Mouse (Mus musculus) layer of hippocampus, adult 9-11 months (tissue): ENCODE data around the gene Gse1.

Experiments used
- DNase-seq: peaks from one replicate; pipeline ENCODE4 v3.0.0; 2022

Gse1 gene

DNA sequence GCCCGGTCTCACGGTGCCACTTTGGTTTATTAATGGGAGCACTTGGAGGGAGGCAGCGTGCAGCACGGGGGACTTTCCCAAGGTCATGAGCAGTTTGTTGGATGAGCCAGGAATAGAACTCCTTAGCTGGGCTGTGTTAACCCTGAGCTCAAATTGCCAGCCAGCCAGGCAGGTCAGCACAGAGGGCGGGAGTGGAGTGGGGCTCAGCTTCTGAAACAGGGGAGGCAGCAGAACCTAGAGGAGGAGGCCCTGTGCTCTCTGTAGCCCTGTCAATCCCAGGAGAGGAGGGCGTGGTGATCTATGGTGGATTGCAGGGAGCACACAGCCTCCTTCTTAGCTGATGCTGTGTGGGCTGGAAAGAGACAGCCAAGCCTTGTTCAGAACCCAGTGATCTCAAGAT is 297.6 kb downstream of the Gse1 start:
- no peak for DNase-seq

DNA sequence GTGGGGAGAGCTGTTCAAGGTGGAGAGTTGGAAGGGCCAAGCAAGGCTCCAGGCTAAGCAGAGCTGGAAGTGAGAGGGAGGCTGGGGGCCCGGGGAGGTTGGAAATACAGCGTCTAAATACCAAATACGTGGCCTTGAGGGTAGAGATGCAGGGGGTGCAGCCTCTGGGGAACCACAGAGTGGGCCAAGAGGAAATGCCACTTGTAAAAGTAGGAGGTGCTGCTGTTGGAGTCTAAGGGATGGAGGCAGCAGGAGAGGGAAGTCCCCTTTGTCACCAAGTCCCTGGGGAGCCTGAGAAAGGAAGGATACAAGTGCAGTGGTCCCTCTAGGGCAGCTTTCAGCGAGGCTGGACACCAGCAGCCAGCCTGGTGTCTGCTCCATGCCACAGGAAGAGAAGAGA is 298.3 kb downstream of the Gse1 start:
- no peak for DNase-seq

DNA sequence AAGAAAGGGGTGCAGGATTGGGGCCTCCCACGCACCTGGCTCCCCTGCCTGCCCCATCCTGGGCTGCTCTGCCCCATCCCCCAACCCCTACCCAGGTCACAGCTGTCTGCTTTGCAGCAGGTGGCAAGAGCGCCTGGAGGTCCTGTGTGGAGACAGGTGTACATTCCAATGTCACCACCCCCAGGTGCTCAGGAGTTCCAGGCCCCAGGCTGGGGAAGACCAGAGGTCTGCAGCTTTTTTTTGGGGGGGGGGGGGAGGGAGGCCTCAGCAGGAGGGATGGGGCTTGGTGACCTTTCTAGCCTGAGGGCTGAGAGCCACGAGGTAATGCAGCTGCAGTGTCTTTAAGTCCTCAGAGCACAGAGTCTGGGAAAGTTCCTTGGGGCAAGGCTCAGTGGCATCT is 300.1 kb downstream of the Gse1 start:
- DNase-seq = no peak

DNA sequence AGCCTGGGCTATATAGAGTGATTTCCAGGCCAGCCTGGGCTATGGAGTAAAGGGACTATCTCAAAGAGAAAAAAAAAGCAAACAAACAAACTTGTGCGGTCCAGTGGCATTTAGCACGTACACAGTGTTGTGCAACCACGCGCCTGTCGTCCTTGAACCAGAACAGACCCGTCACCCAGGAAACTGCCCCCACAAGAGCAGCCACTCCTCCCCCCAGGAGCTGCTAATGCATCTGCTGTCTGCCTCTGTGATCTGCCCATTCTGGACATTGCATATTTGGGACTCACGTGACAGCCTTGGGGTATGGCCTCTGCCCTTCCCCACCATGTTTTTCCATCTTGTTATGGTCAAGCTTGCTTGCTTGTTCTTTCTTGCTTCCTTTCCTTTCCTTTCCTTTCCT is 301.0 kb downstream of the Gse1 start:
- no peak for DNase-seq

DNA sequence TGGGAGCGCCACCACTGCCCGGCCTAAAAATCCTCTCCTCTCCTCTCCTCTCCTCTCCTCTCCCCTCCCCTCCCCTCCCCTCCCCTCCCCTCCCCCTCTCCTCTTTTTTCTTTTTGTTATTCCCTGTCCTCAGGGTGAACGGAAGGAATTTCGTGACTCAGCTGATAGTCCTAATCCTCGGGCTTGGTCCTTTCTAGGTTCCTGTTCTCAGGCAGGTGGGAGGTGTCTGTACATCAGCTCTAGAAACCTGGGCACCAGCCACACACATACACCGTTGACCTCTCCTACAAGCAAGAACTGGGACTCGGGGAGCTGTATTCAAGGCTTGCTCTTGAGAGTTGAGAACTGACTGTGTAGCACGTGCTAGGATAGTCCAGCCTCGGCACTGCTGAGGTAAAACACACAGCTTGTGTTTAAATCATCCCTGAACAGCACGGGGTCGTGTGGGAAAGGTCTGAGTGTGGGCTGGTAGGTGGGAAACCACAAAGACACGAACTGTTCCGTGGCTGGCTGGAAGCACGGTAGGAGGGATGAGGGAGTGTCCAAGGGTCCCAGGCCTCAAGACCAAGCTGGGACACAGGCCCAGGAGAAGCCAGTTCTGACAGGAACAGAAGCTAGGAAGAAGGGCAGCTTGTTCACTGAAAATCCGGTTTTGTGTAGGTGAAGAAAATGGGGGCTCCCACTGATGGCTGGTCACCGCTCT is 302.8 kb downstream of the Gse1 start:
- DNase-seq = no peak

DNA sequence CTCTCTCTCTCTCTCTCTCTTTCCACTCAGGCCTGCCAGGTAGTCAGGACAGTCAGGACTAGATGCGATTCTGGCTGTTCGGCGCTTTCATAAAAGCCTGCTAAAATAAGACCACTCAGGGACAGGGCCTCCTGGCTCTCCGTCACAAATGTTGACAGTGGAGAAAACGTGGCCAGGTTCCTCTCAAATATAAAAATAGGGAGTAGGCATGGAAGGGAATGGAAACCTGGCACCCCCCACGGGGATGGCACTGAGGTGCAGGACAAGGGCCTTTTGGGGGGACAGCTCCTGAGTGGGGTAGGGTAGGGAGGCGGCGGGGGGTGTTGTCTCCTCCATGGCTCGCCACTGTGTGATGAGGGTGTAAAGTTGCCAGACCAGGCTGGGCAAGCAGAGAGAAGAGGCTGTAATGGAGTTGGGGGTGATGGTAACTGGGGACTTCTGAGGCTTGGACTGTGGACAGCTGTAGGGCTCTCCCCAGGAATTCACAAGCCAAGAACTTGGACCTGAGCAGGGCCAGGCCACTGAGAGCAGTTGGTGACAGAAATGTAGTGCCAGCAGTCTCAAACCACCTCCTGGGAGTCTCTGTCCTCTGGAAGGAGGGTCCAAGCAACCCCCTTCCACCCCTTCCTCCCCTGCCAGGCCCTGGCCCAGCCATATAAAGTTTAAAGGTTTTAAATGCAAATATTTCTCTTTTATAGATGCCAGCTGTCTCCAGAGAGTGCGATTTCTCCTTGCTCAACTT is 303.7 kb downstream of the Gse1 start:
- DNase-seq = no peak

DNA sequence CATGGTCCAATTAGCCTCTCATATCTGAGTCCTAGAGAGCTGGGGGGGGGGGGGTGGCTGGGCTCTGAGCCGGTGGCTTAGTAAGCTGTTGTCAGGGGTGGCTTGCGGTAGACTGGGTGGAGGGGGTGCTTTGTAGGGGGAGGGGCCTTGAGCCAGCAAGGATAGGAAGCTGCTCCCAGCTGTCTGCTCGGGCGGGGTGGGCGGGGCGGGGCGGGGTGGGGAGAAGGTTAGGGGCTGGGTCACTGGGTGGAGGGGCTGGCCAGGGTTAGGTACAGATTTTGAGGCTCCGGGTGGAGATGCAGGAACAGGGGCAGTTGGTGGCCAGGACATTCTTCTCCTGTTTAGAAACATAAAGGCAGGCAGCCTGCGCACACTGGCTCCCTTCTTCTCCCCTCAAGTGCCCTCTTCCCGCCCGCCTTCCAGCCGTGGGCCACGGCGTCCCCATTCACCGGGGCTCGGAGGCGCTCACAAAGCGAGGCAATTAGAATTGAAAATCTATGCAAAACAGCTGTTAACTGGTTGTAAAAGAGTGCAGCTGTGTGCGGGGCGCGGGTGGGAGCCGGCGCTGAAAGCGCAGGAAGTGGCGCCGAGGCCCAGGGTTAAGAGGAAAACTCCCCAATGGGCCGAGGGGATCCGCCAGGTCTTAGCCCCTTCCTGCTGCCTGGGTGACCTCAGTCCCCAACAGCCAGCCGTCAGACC is 304.4 kb downstream of the Gse1 start:
- DNase-seq = no peak

DNA sequence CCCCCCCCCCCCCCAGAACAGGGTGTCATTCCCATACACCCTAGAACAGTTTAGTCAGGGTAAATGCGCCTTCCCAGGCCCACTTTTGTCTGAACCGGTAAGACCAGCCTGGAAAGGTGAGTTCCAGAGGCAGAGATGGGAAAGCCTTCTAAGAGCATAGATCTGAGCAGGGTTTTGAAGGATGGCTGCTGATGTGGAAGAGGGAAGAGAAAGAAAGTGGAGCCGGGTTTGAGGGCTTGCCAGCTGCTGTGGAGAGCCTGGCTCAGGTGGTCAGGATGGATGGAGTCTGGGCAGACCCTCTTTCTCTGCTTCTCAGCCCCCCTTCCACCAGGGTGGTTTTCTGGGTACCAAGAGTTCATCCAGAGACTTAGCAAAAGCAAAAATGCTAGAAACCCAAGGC is 305.1 kb downstream of the Gse1 start:
- DNase-seq = no peak

DNA sequence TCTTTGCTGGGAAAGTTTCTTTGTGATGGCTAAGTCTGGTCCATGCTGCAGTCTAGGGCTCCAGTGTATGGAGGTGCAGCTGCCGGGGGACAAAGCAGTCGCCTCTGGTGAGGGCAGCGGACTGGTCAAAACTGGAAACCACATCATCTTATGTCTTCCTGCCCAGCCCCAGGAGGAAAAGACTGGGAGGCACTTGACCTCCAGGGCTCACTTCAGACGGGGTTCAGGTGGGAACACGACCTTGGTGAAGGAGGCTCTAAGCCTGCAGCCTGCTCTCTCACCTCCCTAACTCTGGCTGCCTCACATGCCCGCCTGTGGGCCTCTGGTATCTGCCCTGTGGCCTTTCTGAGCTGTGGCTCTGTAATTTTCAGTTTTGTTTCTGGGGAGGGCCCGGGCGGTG is 305.8 kb downstream of the Gse1 start:
- no peak for DNase-seq

DNA sequence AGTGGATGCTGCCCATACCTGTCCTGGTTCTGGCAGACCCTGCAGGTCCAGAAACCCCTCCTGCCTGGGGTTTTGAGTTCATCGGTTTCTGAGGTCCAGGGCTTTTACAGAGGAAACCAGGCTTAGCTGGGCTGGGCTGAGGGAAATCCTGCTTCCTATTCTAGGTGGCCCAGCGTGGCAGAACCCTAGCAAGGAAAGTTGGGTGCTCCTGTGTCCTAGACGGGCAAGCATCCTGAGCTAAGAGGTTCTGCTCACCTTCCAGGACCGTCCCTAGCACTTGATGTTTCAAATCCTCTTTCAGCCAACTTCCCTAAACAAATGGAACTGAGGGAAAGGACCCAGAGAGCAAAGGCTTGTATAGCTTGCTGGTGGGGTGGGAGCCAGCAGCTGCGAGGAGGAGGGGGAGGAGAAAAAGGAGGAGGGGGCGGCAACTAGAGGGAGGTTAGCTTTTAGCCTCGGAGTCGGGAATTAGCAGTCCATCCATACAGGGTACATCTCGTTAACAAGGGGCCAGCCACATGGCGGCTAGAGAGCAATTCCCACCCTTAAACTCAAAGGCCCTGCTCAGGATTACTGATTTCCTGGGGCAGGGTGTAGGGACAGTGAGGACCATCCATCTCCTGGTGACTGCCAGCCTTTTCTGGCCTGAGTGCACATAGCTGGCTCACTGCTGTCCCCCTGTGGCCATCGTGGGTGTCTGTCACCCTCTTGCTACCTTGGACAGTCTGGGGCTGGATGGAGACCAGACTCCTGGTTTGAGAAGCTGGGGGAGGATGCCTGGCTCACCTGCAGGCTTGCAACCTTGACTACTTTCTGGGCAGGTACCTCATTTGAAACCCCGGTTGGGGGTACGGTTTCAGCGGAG is 306.5 kb downstream of the Gse1 start:
- peak; percentile 87 for DNase-seq

DNA sequence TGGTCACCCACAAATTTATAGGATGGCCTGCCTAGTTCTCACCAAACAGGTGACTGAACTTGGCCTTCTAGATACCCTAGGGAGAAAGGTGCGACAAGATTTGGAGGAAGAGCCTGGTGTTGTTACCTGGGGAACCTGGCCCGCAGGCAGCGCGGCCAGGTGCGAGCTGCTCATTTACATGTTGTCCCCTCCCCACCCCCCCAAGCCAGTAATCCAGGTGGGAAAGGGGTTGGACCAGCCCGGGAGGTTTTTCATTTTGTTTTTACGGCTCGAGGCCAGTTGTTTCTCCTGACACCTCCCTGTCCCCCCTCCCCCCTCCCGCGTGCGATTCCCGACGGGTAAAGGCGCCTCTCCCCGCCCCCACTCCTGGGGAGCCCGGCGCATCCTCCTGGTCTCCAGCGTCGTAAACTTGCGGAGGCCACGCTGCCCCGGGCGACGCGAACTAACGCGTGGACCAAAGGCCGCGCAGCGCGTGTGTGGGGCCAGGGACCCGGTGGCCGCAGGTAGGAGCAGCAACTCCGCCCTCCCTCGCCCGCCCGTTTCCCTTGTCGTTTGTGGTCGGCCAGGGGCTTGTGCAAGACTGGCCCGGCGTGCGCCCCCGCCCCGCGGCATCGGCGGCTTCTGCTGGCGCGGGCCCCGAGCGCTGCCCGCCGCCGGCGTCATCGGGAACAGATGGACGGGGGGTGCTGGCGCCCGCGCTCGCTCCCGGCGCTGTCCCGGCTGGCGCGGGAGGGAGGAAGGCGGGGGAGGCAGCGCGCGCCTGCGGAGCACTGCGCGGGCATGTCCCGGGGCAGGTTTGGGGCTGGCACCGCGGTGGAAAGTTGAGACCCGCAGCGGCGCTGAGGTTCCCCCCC is 307.4 kb downstream of the Gse1 start:
- peak; percentile 85 for DNase-seq

DNA sequence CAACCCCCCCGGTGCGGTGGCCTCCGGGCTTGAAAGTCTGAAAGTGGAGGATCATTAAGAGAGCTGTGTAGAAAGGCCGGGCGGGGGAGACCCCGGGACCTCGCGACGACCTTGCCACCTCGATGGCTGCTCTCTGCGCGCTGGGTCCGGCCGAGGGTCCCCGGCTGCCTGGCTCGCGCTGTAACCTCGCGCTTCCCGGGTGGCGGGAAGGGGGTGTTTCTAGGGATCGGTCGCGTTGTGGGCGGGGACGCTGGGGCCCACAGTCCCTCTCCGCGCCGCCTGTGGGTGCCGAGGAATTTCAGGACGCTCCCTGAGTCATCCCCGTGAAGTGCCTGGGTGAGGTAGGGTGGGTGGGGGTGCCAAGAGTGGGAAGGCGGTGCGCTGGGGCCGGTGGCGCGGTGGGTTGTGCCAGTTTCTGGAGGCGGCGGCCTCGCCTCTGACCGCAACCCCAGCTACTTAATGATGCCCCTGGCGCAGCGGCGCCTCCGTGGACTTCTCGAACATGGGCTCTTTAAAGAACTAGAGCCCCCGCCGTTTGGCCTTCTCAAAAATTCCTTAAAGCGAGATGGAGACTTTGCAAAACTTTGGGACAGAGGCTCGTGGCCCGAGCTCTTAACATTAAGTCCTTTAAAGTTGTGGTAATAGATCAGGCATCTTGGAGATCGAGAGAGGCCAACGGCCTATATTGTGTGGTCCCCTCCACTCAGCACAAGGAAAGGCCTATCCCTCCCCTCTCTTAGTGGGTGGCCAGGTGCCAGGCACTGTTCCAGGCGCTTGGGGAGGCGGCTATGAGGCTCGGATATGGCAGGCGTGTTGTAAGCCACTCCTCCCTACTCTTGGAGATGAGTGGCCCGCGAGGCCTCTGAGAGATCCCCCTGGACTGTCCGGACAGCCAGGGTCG is 308.3 kb downstream of the Gse1 start:
- DNase-seq = peak; percentile 79

DNA sequence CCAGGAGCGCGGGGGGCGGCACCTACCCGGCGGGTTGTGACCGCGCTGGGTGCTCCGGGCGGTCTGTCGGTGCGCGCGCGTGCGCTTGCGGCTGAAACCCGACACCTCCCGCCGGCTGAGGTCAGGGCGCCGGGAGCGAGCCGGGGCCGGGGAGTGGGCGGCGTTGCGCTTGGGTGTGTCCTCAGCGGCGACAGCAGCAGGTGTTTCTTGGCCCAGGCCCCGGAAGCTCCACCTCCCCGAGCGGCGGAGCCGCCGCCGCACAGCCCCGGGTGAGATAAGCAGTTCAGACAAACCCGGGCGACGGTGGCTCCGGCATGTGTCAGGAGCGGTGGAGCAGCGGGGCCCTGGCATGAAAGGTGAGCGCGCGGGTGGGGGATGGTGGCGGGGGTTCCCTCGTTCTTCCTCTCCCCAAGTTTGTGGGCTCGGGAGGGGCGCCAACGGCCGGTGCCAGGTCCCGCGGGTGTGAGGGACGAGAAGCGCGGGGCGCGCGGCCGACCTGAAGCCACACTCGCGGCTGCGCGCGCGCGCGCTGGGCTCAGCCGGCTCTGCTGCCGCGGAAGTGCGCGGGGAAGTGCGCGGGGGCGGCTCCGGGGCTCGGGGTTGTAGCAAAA is 309.1 kb downstream of the Gse1 start:
- peak; percentile 71 for DNase-seq

DNA sequence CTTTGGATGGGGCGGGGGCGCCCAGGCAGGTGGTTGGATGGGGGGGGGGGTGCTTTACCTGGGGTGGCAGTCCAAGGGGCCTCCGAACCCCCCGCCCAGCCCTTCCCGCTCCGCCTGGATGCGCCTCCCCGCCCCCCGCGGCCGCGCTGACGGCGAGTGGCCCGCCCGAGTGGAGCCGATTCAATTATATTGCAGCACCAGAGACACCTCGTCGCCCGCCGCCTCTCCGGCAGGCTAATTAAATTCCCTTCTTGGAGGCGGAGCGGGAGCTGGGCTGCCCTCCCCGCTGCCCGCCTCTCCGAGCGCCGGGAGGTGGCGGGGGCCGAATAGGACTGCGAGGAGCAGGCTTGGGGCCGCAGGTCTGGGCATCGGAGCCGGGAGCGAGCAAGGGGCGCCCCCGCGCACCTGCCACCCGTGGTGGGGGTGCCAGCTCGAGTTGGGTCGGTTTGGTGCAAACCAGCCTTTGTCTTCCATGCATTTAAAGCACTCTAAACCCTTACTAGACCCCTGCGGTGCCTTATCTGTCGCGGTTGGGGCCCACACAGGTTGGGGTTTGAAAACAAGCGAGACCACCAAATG is 309.7 kb downstream of the Gse1 start:
- DNase-seq = peak; percentile 83

DNA sequence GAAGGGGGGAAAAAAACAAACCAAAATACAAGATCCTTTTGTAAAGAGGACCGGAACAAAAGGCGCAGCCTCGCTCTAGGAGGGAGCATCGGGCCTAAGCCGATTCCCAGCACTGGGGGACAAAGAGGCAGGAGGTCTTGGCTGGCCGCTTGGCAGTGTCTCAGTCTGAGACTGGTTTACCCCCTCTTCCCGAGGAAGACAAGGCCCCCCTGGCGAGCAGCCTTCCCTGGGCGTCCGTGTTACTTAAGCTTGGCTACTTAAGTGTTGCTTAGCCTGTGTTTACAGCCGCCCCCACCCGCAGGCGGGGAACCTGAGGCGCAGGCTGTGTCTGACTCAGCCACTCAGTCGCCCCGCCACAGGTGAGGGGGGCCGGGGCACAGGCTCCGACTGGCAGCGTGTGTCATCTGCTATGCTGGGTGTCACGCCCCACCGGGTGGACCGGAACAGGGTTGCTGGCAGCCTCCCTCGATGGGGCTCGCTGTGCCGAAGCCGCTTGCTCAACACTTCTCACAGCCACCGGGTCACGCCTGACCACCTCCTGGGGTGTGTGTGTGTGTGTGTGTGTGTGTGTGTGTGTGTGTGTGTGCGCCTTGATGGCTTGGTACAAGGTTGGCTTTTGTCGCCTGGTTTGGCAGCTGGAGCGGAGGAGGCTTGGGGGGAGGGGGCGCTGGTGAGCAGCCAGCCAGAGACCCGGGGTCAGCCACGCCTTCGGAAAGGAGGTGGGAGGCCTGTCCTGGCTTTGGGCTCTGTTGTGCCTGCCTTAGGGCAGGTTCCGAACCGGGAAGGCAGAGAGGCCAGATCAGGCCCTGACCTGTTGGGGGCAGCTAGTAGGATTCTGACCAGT is 310.4 kb downstream of the Gse1 start:
- peak; percentile 87 for DNase-seq

DNA sequence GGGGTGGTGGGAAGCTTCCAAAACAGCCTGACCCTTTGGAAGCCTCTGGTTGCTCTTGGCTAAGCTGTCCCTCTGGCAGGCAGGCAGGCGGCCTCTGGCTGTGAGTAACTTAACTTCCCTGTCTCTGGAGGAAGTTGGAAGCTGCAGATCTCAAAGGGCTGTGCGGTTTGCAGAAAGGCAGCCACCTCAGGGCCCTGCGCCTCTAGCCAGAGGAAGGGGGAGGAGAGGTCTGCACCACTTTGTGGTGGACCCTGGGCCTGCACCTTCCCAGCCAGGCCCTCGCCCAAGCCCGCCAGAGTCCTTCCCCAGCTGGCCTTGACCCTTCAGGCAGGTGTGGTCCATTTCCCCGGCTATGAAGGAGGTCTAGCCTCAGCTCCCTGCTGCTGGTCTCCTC is 311.1 kb downstream of the Gse1 start:
- peak; percentile 84 for DNase-seq

DNA sequence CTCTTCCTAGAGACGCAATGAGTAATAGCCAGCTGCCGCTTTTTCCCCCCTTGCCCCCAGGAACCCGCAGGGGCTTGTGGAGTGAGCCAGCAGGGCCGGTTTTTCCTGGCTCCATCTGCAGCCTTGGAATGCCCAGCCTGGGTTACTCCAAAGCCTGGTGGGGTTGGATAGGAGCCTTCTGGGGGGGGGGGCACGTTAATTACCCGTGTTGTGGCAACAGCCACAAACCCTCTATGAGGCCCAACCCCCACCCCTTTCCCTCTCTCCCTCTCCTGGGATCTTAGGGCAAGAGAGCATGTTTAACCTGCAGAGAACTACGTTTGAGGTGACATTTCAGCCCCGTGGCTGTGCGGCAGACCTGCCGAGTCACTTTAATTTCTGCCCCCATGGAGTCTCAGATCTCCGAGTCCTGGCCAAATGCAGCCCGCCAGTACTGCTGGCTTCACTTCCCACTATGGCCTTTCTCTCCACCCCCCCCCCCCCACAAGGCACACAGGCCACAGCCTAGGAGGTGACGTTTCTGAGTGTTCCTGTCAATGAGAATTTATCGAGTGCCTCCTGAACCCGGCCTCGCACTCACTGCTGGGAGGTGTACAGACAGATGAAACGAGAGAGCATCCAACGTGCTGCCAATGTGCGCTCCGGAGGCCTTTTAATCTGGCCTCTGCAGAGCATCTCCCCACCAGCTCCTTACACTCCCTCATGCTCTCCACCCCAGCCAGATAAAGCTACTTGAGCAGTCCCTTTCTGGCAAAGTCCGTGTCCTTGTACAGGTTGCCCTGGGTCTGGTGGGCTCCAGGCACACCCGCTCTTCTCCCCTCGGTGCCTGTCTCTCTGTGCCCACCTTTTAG is 311.7 kb downstream of the Gse1 start:
- DNase-seq = no peak

DNA sequence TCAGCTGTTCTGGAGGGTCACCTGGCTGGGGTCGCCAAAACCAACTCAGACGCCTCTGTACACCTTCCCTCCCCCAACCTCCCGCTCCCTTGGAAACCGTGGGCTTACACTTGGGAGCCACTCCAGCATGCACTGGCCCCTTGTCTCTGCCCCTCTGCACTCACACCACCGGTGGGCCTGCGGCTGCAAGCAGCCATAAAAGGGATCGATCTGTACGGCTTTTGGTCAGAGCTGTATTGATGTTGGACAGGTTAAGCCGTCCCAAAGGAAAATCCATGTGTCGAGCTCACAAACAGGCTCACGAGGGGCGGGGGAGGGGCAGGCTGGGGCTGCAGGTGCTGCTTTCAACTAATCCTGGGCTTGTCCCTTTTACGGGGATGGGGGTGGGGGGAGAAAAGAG is 314.7 kb downstream of the Gse1 start:
- no peak for DNase-seq
